Mouse (Mus musculus) lung, embryonic 14.5 days (tissue): Measurements from ENCODE around the gene Cfap161. TPM values are rescaled to one million over a fixed set of nuclear protein-coding genes. Genes with fewer than 3 reads are reported as not detected.

Experiments used
- ATAC-seq: fragments of 200-750 bp; cut with Nextera tagmentation; 2 replicates; pipeline ENCODE4 v1.8.0; 2017; ENCODE audit warnings: mild to moderate bottlenecking, moderate TSS enrichment, moderate library complexity; ENCODE audit not compliant: insufficient read depth
- DNase-seq: peaks from one replicate; pipeline ENCODE4 v3.0.0-alpha.2; 2015
- H3K27ac ChIP-seq: fragments of 300-500 bp; sonication (generic); 2 replicates; pipeline ENCODE4 v1.5.1; 2014; ENCODE audit warnings: low read depth, mild to moderate bottlenecking, moderate library complexity
- H3K27me3 ChIP-seq: fragments of 300-500 bp; sonication (generic); 2 replicates; pipeline ENCODE4 v1.6.1; 2014; ENCODE audit warnings: low read length, control low read depth; ENCODE audit not compliant: insufficient read depth
- H3K36me3 ChIP-seq: fragments of 300-500 bp; sonication (generic); 2 replicates; pipeline ENCODE4 v1.6.1; 2014; ENCODE audit warnings: control low read depth; ENCODE audit not compliant: insufficient read depth
- H3K4me1 ChIP-seq: fragments of 300-500 bp; sonication (generic); 2 replicates; pipeline ENCODE4 v1.6.1; 2014; ENCODE audit warnings: antibody characterized with exemption, control low read depth; ENCODE audit not compliant: insufficient read depth
- H3K4me2 ChIP-seq: fragments of 300-500 bp; sonication (generic); 2 replicates; pipeline ENCODE4 v1.6.1; 2014; ENCODE audit warnings: mild to moderate bottlenecking
- H3K4me3 ChIP-seq: fragments of 300-500 bp; sonication (generic); 2 replicates; pipeline ENCODE4 v1.5.1; 2014; ENCODE audit warnings: low read depth, low read length
- H3K9ac ChIP-seq: fragments of 300-500 bp; sonication (generic); 2 replicates; pipeline ENCODE4 v1.6.1; 2014
- H3K9me3 ChIP-seq: fragments of 300-500 bp; sonication (generic); 2 replicates; pipeline ENCODE4 v1.6.1; 2016; ENCODE audit warnings: low read depth, low read length, control low read depth
- CTCF ChIP-seq: IDR thresholded peaks from 2 replicates; pipeline ENCODE4 v1.5.1; 2016; ENCODE audit warnings: antibody characterized with exemption, low read depth
- WGBS: fragments of 180-500 bp; shearing (Covaris S2); extraction: QIAGEN DNeasy Blood & Tissue Kit; methylation state at CpG from one replicate; pipeline ENCODE4 v1.1.7; 2014; 5-methylcytosine and 5-hydroxymethylcytosine counted together
- polyA plus RNA-seq: library from polyadenylated mRNA; unstranded; fragments of >200 nt; fragmentation: Nextera tagmentation; extraction: Ambion mirVana; gene quantifications from 2 replicates; pipeline ENCODE4 v1.2.1, GENCODE M21; 2014

Gene Cfap161
- polyA plus RNA-seq, 1 experiment from 2014 or later = 0.13 TPM

DNA sequence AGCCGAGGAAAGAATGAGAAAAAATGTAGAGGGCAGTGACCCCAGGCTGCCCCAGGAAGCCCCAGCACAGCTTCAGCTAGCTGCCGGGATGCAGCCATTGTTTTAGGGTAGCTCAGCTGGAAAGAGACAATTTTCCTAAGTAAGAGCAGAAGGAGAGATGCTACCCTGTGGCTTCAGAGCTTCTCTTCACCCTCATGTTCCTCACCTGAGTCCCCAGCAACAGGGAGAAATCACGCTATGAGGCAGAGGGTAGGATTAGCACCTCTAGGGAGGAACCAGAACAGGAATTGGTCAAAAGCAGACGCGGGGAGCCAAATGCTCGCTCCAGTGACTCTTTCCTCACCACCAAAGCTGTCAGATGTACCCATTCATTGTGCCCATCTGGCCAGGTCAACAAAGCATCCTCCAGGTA is 60.0 kb downstream of the Cfap161 start:
- no peaks in the 10 kb centered on the region for H3K36me3 ChIP-seq
- ATAC-seq = no peak
- no peak overlapping the region for H3K27ac ChIP-seq
- H3K4me2 ChIP-seq = no peak overlapping the region
- no peaks in the 10 kb centered on the region for H3K27me3 ChIP-seq
- no peak overlapping the region for H3K9ac ChIP-seq
- H3K4me1 ChIP-seq = peaks cover 18% of the 10 kb centered on the region
- DNase-seq = no peak
- H3K9me3 ChIP-seq = no peaks in the 10 kb centered on the region
- no peak overlapping the region for H3K4me3 ChIP-seq
- no peak for TF ChIP-seq CTCF
- 73% methylated on average over 6 of the region's 6 CpGs for WGBS

DNA sequence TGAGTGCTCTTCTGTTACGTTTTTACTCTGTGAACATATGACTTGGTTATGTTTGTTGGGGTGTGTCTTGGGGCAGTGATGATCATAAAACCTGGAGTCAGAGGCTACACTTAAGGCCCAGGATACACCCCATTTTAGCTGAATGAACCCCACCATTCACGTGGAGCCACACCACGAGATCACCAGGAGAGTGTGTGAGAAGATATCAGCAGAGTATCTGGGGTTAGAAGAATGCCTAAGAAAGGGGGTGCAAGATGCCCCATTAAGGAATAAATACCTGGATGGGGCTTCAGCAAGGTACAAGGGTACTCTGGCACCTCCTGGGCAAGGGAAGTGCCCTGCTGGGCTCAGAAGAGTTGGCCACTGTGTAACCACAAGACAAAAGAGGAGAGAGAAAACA is 60.4 kb downstream of the Cfap161 start:
- Histone ChIP-seq H3K27ac (no peak overlapping the region), H3K4me2 (no peak overlapping the region), H3K9me3 (no peaks in the 10 kb centered on the region), H3K36me3 (no peaks in the 10 kb centered on the region), H3K9ac (no peak overlapping the region), H3K4me3 (no peak overlapping the region), H3K27me3 (no peaks in the 10 kb centered on the region), H3K4me1 (peaks cover 14% of the 10 kb centered on the region)
- no peak for TF ChIP-seq CTCF
- ATAC-seq = no peak
- DNase-seq = no peak
- WGBS = 94% methylated on average over 3 of the region's 3 CpGs

DNA sequence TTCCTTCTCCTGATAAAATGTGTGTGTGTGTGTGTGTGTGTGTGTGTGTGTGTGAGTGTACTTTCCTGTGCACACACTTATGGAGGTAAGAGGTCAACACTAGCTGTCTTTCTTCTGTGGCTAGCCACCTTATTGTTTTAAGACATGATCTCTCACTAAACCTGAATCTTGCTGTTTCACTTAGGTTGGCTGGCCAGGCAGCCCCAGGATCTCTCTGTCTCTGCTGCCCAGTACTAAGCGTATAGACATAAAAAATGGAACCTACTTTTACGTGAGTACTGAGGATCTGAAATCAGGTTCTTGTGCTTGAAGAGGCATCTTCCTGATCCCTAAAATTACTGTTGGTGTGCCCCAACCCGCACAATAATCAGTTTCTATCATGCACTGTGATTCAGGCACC is 61.9 kb downstream of the Cfap161 start:
- H3K4me2 ChIP-seq = no peak overlapping the region
- no peak overlapping the region for H3K27ac ChIP-seq
- DNase-seq = no peak
- H3K4me3 ChIP-seq = no peak overlapping the region
- no peak for ATAC-seq
- H3K4me1 ChIP-seq = peaks cover 8% of the 10 kb centered on the region; the same call in 1 of the 2 replicates
- H3K27me3 ChIP-seq = no peaks in the 10 kb centered on the region
- WGBS = 87% methylated on average over 3 of the region's 3 CpGs
- no peaks in the 10 kb centered on the region for H3K9me3 ChIP-seq
- H3K9ac ChIP-seq = no peak overlapping the region
- H3K36me3 ChIP-seq = no peaks in the 10 kb centered on the region
- no peak for TF ChIP-seq CTCF

DNA sequence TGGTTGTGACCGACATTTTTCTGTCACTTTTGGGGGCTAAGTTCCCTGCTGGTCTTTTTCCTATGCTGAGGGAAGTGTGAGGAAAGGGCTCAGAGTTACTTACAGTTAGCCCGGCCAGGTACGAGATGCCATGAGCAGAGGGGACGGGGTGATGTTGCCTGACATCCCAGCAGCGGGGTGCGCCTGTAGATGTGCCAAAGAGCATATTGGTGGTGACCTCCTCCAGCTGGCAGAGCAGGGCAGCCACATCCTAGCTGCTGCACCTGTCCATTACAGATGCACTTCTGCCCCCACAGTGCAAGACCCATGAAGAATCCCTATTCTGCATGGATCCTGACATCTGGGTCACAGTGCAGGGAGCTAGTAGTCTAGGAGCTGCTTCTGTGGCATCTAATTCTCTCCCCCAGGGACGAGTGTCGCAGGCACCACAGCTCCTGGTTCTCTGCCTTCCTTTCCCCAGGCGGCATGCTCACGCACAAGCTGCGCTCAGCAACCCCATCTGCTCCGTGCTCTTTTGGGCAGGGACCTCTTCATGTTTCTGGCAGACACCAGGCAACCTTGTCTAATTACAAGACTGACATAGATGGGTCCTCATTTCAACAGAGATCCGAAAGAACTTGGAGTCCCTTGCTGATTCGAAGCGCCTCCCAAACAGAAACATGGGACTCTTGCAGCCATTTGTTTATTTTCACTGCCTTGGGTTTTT is 62.6 kb downstream of the Cfap161 start:
- Histone ChIP-seq H3K36me3 (no peaks in the 10 kb centered on the region), H3K9ac (no peak overlapping the region), H3K4me3 (no peak overlapping the region), H3K27ac (no peak overlapping the region), H3K4me2 (no peak overlapping the region), H3K27me3 (no peaks in the 10 kb centered on the region), H3K4me1 (peaks cover 3% of the 10 kb centered on the region; the same call in 1 of the 2 replicates), H3K9me3 (no peaks in the 10 kb centered on the region)
- no peak for TF ChIP-seq CTCF
- ATAC-seq (no peak), DNase-seq (no peak)
- WGBS = 60% methylated on average over 15 of the region's 15 CpGs

DNA sequence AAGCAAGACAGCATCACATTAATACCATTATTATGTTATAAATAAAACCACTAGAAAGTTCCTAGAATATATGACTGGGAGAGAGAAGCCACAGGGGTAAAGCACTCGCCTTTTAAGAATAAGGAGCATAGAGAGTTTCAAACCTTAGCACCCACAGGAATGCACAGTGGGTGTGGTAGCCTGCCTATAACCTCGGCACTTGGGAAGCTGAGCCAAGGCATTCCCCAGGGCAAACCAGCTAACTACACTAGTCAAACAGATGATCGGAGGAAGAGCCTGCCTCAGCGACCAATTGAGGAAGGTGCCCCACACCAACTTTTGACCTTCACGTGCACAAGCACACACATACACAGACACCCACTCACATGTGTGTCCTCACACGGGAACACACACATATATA is 63.4 kb downstream of the Cfap161 start:
- H3K27ac ChIP-seq = no peak overlapping the region
- ATAC-seq (peak; percentile 26; the same call in 1 of the 2 replicates), DNase-seq (no peak)
- no peak overlapping the region for H3K9ac ChIP-seq
- WGBS = 48% methylated on average over 6 of the region's 6 CpGs
- no peak overlapping the region for H3K4me3 ChIP-seq
- peaks cover 3% of the 10 kb centered on the region; the same call in 1 of the 2 replicates for H3K4me1 ChIP-seq
- no peaks in the 10 kb centered on the region for H3K9me3 ChIP-seq
- TF ChIP-seq CTCF = no peak
- no peaks in the 10 kb centered on the region for H3K36me3 ChIP-seq
- H3K27me3 ChIP-seq = no peaks in the 10 kb centered on the region
- no peak overlapping the region for H3K4me2 ChIP-seq

DNA sequence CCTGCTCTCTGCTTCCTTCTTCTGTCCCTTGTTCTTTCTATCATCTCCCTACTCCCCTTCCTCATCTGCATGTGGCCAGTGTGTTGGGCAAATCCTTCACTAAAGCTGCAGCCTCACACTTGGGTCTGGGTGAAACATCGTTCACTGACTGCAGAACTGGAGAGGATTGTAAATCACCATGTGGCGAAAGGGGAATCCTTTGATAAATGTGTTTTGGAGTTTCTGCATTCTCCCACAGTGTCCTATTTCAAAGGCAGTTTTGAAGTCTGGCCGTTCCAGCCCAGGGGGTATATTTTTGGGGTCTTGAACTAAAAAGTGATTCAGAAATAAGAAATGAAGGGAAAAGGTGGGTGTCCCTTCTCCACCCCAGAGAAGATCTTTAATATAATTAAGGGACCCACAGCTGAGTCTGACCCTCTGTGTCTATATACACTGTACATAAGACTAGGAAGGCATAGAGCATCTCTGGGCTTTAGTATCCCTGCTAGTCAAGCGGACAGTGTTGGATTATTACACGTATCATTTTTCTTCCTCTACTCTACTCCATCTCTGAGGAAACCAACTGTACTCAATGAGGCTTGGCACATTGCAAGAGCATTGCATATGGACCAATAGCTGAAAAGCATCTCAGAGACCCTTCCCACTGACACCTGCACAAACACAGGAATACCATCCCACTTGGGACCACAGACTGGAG is 67.6 kb downstream of the Cfap161 start:
- Histone ChIP-seq H3K9me3 (no peaks in the 10 kb centered on the region), H3K36me3 (no peaks in the 10 kb centered on the region), H3K9ac (no peak overlapping the region), H3K4me1 (peaks cover 3% of the 10 kb centered on the region), H3K27ac (no peak overlapping the region), H3K4me2 (no peak overlapping the region), H3K27me3 (no peaks in the 10 kb centered on the region), H3K4me3 (no peak overlapping the region)
- ATAC-seq (no peak), DNase-seq (no peak)
- no peak for TF ChIP-seq CTCF
- WGBS = 49% methylated on average over 5 of the region's 5 CpGs

DNA sequence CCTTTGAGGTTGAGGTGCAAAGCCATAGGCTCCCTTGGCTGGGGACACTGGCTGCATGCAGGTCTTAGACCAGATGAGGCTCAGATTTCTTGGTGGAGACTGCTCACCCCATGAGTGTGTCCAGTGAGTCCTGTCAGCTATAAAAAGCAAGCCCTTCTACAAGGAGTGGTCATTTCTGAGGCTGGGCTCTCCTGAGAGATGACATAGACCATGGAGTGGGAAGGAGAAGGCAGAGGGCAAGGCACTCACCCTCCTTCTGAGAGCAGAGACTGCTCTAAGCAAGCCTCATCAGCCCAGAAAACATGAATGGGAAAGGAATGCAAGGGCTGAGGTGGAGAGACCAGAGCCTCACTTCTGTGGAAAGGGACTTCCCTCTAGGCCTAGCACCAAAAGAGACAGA is 68.9 kb downstream of the Cfap161 start:
- no peaks in the 10 kb centered on the region; the same call in 1 of the 2 replicates for H3K4me1 ChIP-seq
- no peak for DNase-seq
- no peaks in the 10 kb centered on the region for H3K36me3 ChIP-seq
- no peak overlapping the region for H3K4me3 ChIP-seq
- no peaks in the 10 kb centered on the region for H3K9me3 ChIP-seq
- no peaks in the 10 kb centered on the region for H3K27me3 ChIP-seq
- no peak overlapping the region for H3K27ac ChIP-seq
- TF ChIP-seq CTCF = no peak
- H3K9ac ChIP-seq = no peak overlapping the region
- no peak overlapping the region for H3K4me2 ChIP-seq
- ATAC-seq = no peak
